Mouse (Mus musculus): Measurements from ENCODE around the gene Plb1.

DNA sequence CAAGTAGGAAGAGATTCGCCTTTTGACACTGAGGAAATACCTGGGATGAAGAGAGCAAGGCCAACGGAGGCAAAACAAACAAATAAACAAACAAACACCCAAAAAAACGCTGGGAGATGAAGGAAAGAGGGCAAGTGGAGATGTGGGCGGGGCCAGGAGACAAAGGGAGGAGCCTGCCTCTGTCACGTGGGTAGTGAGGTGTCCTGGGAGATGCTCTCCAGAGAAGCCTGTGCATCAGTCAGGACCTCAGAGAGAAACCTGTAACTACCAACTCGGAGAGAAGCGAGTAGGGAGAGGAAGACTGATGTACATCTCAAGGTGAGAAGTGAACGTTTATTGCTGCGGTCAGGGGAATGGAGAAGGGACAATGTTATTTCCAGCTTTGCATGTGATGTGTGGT, at the start of gene Plb1:
- no peak for TF ChIP-seq CTCF (IDR thresholded peaks at IDR 0.05; ENCODE audit: low read depth, low read length)
- TF ChIP-seq POLR2A (IDR thresholded peaks at IDR 0.05; ENCODE audit: borderline replicate concordance, low read depth, low read length), result no peak
